Mouse (Mus musculus) heart, adult 8-10 months (tissue): ENCODE measurements around the gene Arhgef3. TPM values are rescaled to one million over a fixed set of nuclear protein-coding genes. Genes with fewer than 3 reads are reported as not detected.

Source experiments
- DNase-seq: peaks from one replicate; pipeline ENCODE4 v3.0.0; 2022; ENCODE audit warnings: low spot score
- total RNA-seq, 4 experiments: library from RNA; stranded (reverse); gene quantifications; 2 replicates each; pipeline ENCODE4 v1.2.4; 2022

Arhgef3 gene
- total RNA-seq, 4 experiments from 2014 or later: 19.5 to 27.9 (median 23.9) TPM

DNA sequence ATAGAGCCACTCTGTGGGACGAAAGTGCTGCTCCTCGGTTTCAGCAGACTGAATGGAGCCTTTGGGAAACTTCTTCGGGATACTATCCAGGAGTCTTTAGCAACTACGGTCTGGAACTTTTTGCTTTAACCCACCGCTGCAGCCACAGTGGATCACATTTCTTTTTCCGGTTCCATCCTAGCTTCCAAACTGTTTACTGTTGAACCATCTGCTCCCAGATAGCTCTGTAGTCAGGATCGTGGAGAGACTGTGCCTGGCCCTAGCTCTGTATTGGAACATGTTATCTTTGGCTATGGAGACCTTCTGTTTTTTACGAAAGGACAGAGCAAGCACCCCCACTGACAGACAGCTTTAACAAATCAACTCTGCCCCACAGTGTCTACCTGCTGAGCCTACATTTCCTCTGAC, 257.0 kb downstream of the Arhgef3 start:
- no peak for DNase-seq

DNA sequence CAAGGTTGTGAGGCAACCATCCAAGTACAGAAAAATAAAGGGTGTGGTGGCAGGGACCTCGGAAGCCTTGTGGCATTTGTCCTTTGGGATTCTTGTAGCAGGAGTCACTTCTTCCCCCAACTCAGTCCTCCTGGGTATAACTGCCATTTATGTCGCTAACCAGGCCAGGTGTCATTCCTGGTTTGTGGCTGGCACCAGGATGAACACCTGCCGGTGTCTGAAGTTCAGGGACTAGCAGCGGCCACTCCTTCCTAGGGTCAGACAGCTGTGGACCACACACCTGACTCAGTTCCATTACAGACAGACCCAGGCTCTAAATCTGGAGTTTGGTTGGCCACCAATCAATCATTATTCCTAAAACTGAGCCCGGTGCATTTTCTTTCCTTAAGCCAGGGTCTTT, 258.8 kb downstream of the Arhgef3 start:
- no peak for DNase-seq

- DNase-seq: no peak
These were observed 261.5 kb downstream of the Arhgef3 start for GRCm38 (mm10) chr14:27376115-27376648.

DNA sequence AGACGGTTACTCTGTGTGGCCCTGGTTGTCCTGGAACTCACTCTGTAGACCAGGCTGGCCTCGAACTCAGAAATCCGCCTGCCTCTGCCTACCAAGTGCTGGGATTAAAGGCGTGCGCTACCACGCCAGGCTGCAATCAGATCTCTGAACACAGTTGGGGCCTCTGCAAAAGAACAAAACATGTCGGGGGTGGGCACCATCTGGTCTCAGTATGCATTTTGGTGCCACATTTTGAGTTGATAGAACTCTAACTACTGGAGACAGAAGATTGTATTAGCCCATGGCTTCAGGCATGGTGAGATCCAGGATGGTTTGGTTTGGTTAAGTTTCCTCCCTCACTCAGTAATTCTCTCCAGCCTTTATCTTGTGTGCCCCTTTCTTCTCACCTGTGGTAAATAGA, 264.0 kb downstream of the Arhgef3 start:
- no peak for DNase-seq

- DNase-seq: peak; percentile 38
These were observed 264.7 kb downstream of the Arhgef3 start for GRCm38 (mm10) chr14:27379404-27379803.

- no peak for DNase-seq
These were observed 266.8 kb downstream of the Arhgef3 start for GRCm38 (mm10) chr14:27381459-27381858.

GRCm38 (mm10) chr14:27383321-27383830, 268.7 kb downstream of the Arhgef3 start:
- no peak for DNase-seq

- DNase-seq: no peak
These were observed 269.4 kb downstream of the Arhgef3 start for GRCm38 (mm10) chr14:27384143-27384542.

GRCm38 (mm10) chr14:27388616-27389015, 273.9 kb downstream of the Arhgef3 start:
- peak; percentile 30 for DNase-seq

GRCm38 (mm10) chr14:27389722-27390121, 275.0 kb downstream of the Arhgef3 start:
- no peak for DNase-seq

GRCm38 (mm10) chr14:27390663-27391062, 276.0 kb downstream of the Arhgef3 start:
- no peak for DNase-seq

- no peak for DNase-seq
These were observed 277.1 kb downstream of the Arhgef3 start for GRCm38 (mm10) chr14:27391776-27392308.

DNA sequence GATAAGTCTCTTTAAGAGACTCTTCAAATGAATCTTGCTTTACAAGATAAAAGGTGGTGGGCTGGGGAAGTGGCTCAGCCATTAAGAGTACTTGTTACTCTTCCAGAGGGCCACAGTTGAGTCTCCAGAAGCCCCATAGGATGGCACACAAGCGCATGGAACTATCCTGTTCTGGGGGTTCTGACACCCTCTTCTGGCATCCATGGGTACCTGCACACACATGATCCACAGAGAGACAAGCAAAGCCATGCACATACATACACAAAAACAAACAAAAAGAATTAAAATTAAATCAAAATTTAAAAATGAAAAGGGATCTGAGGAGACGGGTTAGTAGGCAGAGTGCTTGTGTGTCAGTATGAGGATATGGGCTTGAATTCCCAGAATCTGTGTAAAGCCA, 278.0 kb downstream of the Arhgef3 start:
- no peak for DNase-seq

- no peak for DNase-seq
These were observed 279.1 kb downstream of the Arhgef3 start for GRCm38 (mm10) chr14:27393806-27394205.

GRCm38 (mm10) chr14:27396424-27396823, 281.7 kb downstream of the Arhgef3 start:
- no peak for DNase-seq

- no peak for DNase-seq
These were observed 282.8 kb downstream of the Arhgef3 start for GRCm38 (mm10) chr14:27397526-27397925.

DNA sequence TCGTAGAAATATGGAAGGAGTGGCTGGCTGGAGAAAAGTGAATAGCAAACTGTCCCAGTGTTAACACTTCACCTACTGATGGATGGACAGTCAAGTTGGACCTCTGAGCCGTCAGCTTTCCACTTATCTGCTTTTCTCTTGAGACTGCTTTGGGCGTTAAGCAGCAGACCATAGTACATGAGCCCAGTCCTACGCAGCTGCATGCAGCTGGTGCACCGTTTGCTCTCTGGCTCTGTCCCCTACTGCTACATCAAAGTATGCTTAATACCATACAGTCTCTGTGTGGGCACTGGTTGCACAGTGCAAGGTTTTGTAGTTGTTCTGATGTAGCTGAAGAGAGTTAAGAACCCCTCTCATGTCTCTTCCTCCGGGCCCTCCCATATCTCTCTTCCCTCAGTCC, 285.8 kb downstream of the Arhgef3 start:
- DNase-seq: no peak

GRCm38 (mm10) chr14:27401717-27402278, 287.1 kb downstream of the Arhgef3 start:
- no peak for DNase-seq

DNA sequence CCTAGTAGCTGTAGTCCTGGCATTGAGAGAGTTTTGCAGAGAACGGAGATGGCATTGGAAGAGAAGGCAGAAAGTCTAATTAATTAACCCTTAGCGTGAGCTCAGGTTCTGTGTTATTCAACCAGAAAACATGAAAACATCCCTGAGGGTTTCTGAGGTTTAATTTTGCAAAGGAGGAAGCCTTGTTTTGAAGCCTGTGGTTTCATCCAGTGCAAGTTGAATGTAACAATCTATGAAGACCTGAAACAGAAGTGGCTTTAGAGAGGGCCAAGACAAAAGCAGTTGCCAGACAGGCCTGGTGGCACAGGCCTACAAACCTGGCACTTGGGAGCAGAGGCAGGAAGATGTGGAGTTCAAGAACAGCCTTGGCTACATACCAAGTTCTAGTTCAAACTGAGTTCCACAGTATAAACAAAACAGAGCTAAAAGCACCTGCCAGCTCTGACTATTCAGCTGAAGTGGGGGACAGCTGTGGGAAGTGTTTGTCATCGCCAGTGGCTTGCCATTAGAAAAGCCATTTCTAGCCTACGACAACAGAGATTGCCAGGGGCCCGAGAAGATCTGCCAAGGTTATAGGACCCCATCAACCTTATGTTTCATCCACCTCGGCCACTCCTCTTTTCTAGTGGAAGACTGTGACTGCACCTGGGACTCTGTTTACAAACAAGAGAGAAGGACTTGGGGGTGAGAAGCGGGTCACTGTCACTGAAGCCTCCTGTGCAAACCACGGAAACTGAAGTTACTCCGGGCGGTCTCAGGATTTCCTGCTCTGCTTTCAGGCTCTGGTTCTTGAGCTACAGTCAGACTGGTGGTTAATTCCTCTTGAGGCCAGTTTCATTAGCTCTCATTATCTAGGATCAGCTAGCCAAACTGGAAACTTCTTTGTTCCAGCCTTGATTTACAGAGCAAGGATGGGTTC, 287.9 kb downstream of the Arhgef3 start:
- DNase-seq: peak; percentile 38

GRCm38 (mm10) chr14:27405452-27405851, 290.8 kb downstream of the Arhgef3 start:
- peak; percentile 32 for DNase-seq

GRCm38 (mm10) chr14:27405947-27406346, 291.2 kb downstream of the Arhgef3 start:
- no peak for DNase-seq

GRCm38 (mm10) chr14:27408240-27408639, 293.5 kb downstream of the Arhgef3 start:
- no peak for DNase-seq
